Mouse (Mus musculus) forebrain, embryonic 16.5 days (tissue): ENCODE results near the gene Trpm8. TPM values are rescaled to one million over a fixed set of nuclear protein-coding genes. Genes with fewer than 3 reads are reported as not detected.

ENCODE experiments used
- ATAC-seq: fragments of 200-750 bp; cut with Nextera tagmentation; 2 replicates; pipeline ENCODE4 v1.8.0; 2017; ENCODE audit warnings: mild to moderate bottlenecking, moderate library complexity
- H3K27ac ChIP-seq: fragments of 300-500 bp; sonication (generic); 2 replicates; pipeline ENCODE4 v1.5.1; 2014; ENCODE audit warnings: low read length, control low read depth
- H3K27me3 ChIP-seq: fragments of 300-500 bp; sonication (generic); replicated peaks from 2 replicates; pipeline ENCODE4 v1.6.1; 2014; ENCODE audit warnings: low read length; ENCODE audit not compliant: control insufficient read depth, insufficient read depth
- H3K36me3 ChIP-seq: fragments of 300-500 bp; sonication (generic); 2 replicates; pipeline ENCODE4 v1.6.1; 2014; ENCODE audit not compliant: control insufficient read depth, insufficient read depth
- H3K4me1 ChIP-seq: fragments of 300-500 bp; sonication (generic); replicated peaks from 2 replicates; pipeline ENCODE4 v1.6.1; 2014; ENCODE audit warnings: low read length; ENCODE audit not compliant: control insufficient read depth, insufficient read depth
- H3K4me2 ChIP-seq: fragments of 300-500 bp; sonication (generic); 2 replicates; pipeline ENCODE4 v1.6.1; 2014; ENCODE audit warnings: mild to moderate bottlenecking, low read length, control low read depth
- H3K4me3 ChIP-seq: fragments of 300-500 bp; sonication (generic); replicated peaks from 2 replicates; pipeline ENCODE4 v1.5.1; 2014; ENCODE audit warnings: mild to moderate bottlenecking, low read length, control low read depth
- H3K9ac ChIP-seq: fragments of 300-500 bp; sonication (generic); replicated peaks from 2 replicates; pipeline ENCODE4 v1.6.1; 2014; ENCODE audit warnings: low read depth, low read length, control low read depth
- H3K9me3 ChIP-seq: fragments of 300-500 bp; sonication (generic); 2 replicates; pipeline ENCODE4 v1.6.1; 2016; ENCODE audit warnings: low read length; ENCODE audit not compliant: control insufficient read depth
- WGBS: fragments of 180-500 bp; shearing (Covaris S2); extraction: QIAGEN DNeasy Blood & Tissue Kit; methylation state at CpG from one replicate; pipeline ENCODE4 v1.1.7; 2014; 5-methylcytosine and 5-hydroxymethylcytosine counted together
- polyA plus RNA-seq: library from polyadenylated mRNA; unstranded; fragments of >200 nt; fragmentation: Nextera tagmentation; extraction: Ambion mirVana; gene quantifications from 2 replicates; pipeline ENCODE4 v1.2.1, GENCODE M21; 2015

The Trpm8 gene
- polyA plus RNA-seq, 1 experiment from 2014 or later, result 0.09 TPM

GRCm38 (mm10) chr1:88301121-88302014 is 23.9 kb downstream of the Trpm8 start:
- WGBS, result 72% methylated on average over 9 of the region's 9 CpGs
- no peaks in the 10 kb centered on the region for H3K27me3 ChIP-seq
- H3K9me3 ChIP-seq, result peaks cover 55% of the 10 kb centered on the region
- no peak overlapping the region for H3K27ac ChIP-seq
- H3K36me3 ChIP-seq, result no peaks in the 10 kb centered on the region
- H3K4me3 ChIP-seq, result no peak overlapping the region
- H3K9ac ChIP-seq, result no peak overlapping the region
- H3K4me1 ChIP-seq, result no peaks in the 10 kb centered on the region
- ATAC-seq, result peak; percentile 24
- H3K4me2 ChIP-seq, result no peak overlapping the region

- Histone ChIP-seq H3K9ac (no peak overlapping the region), H3K27me3 (no peaks in the 10 kb centered on the region), H3K4me1 (no peaks in the 10 kb centered on the region), H3K36me3 (no peaks in the 10 kb centered on the region), H3K4me3 (no peak overlapping the region), H3K4me2 (no peak overlapping the region), H3K9me3 (peaks cover 61% of the 10 kb centered on the region), H3K27ac (no peak overlapping the region)
- 67% methylated on average over 14 of the region's 14 CpGs for WGBS
- no peak for ATAC-seq
These were observed 24.7 kb downstream of the Trpm8 start for GRCm38 (mm10) chr1:88302057-88302740.

- Histone ChIP-seq H3K27ac (no peak overlapping the region), H3K4me3 (no peak overlapping the region), H3K27me3 (no peaks in the 10 kb centered on the region), H3K9me3 (peaks cover 71% of the 10 kb centered on the region), H3K4me1 (no peaks in the 10 kb centered on the region), H3K36me3 (no peaks in the 10 kb centered on the region), H3K9ac (no peak overlapping the region), H3K4me2 (no peak overlapping the region)
- 65% methylated on average over 6 of the region's 6 CpGs for WGBS
- no peak for ATAC-seq
These were observed 26.3 kb downstream of the Trpm8 start for GRCm38 (mm10) chr1:88303762-88304161.

- Histone ChIP-seq H3K27me3 (no peaks in the 10 kb centered on the region), H3K9ac (no peak overlapping the region), H3K27ac (no peak overlapping the region), H3K36me3 (no peaks in the 10 kb centered on the region), H3K4me2 (no peak overlapping the region), H3K4me3 (no peak overlapping the region), H3K9me3 (peaks cover 75% of the 10 kb centered on the region), H3K4me1 (no peaks in the 10 kb centered on the region)
- WGBS, result 61% methylated on average over 8 of the region's 8 CpGs
- no peak for ATAC-seq
These were observed 27.0 kb downstream of the Trpm8 start for GRCm38 (mm10) chr1:88304261-88304985.

- Histone ChIP-seq H3K27me3 (no peaks in the 10 kb centered on the region), H3K4me1 (no peaks in the 10 kb centered on the region), H3K9ac (no peak overlapping the region), H3K4me3 (no peak overlapping the region), H3K36me3 (no peaks in the 10 kb centered on the region), H3K27ac (no peak overlapping the region), H3K9me3 (peaks cover 77% of the 10 kb centered on the region), H3K4me2 (no peak overlapping the region)
- no peak for ATAC-seq
- WGBS, result 48% methylated on average over 6 of the region's 6 CpGs
These were observed 27.7 kb downstream of the Trpm8 start for GRCm38 (mm10) chr1:88305018-88305795.

- H3K9ac ChIP-seq, result no peak overlapping the region
- ATAC-seq, result peak; percentile 43
- H3K4me3 ChIP-seq, result no peak overlapping the region
- no peaks in the 10 kb centered on the region for H3K36me3 ChIP-seq
- no peaks in the 10 kb centered on the region for H3K4me1 ChIP-seq
- H3K27me3 ChIP-seq, result no peaks in the 10 kb centered on the region
- H3K4me2 ChIP-seq, result no peak overlapping the region
- 63% methylated on average over 1 of the region's 1 CpGs for WGBS
- H3K27ac ChIP-seq, result no peak overlapping the region
- H3K9me3 ChIP-seq, result peaks cover 67% of the 10 kb centered on the region
These were observed 29.1 kb downstream of the Trpm8 start for GRCm38 (mm10) chr1:88306543-88306942.

- H3K9ac ChIP-seq, result no peak overlapping the region
- no peak overlapping the region for H3K4me2 ChIP-seq
- no peak overlapping the region for H3K4me3 ChIP-seq
- WGBS, result 67% methylated on average over 12 of the region's 12 CpGs
- no peaks in the 10 kb centered on the region for H3K4me1 ChIP-seq
- peaks cover 67% of the 10 kb centered on the region for H3K9me3 ChIP-seq
- no peaks in the 10 kb centered on the region for H3K27me3 ChIP-seq
- H3K27ac ChIP-seq, result no peak overlapping the region
- no peaks in the 10 kb centered on the region for H3K36me3 ChIP-seq
- ATAC-seq, result no peak
These were observed 29.7 kb downstream of the Trpm8 start for GRCm38 (mm10) chr1:88307180-88307579.

- H3K36me3 ChIP-seq, result no peaks in the 10 kb centered on the region
- no peak overlapping the region for H3K4me2 ChIP-seq
- H3K4me3 ChIP-seq, result no peak overlapping the region
- ATAC-seq, result no peak
- H3K9ac ChIP-seq, result no peak overlapping the region
- no peaks in the 10 kb centered on the region for H3K27me3 ChIP-seq
- peaks cover 52% of the 10 kb centered on the region for H3K9me3 ChIP-seq
- no peaks in the 10 kb centered on the region for H3K4me1 ChIP-seq
- WGBS, result 52% methylated on average over 2 of the region's 2 CpGs
- no peak overlapping the region for H3K27ac ChIP-seq
These were observed 31.6 kb downstream of the Trpm8 start for GRCm38 (mm10) chr1:88309020-88309419.
